Mouse (Mus musculus): ENCODE results near the gene Tmem262. TPM values are rescaled to one million over a fixed set of nuclear protein-coding genes. Genes with fewer than 3 reads are reported as not detected.
"Not testable (repeated sequence)": the region's sequence is repeated elsewhere in the genome, so short reads cannot be mapped to it uniquely, and the experiment has no call there.

Gene Tmem262
- total RNA-seq (2021) = not detected

- intact Hi-C loops (cut with DNase I) = loop anchor here (5.0 kb wide), 1 partner anchor 37 kb away; the partner anchor contains the start of gene Sac3d1
Measured at GRCm38 (mm10) chr19:6079983-6080480, at the start of gene Tmem262. Tmem262 (plus strand) TSS chr19:6080033.

GRCm38 (mm10) chr19:6030520-6031280 lies 49.1 kb upstream of the Tmem262 start:
- DNase-seq (ENCODE audit: low spot score in 2 of 2) = no peak
- intact Hi-C loops (cut with DNase I) = no loop called here

More at GRCm38 (mm10) chr19:6079983-6080480, at the start of gene Tmem262:
- no peak for DNase-seq (ENCODE audit: low spot score in 2 of 2)

- no peak for DNase-seq (ENCODE audit: low spot score in 2 of 2)
- intact Hi-C loops (cut with DNase I) = no loop called here
Measured at GRCm38 (mm10) chr19:6035966-6036585, 43.8 kb upstream of the Tmem262 start.

GRCm38 (mm10) chr19:6037695-6038094 lies 42.1 kb upstream of the Tmem262 start:
- DNase-seq (ENCODE audit: low spot score in 2 of 2) = no peak
- intact Hi-C loops (cut with DNase I) = no loop called here

GRCm38 (mm10) chr19:6038326-6038725 lies 41.5 kb upstream of the Tmem262 start:
- intact Hi-C loops (cut with DNase I) = no loop called here

GRCm38 (mm10) chr19:6040002-6040401 lies 39.8 kb upstream of the Tmem262 start:
- intact Hi-C loops (cut with DNase I) = no loop called here
- no peak for DNase-seq (ENCODE audit: low spot score in 2 of 2)

More at GRCm38 (mm10) chr19:6038326-6038725, 41.5 kb upstream of the Tmem262 start:
- no peak for DNase-seq (ENCODE audit: low spot score in 2 of 2)

- intact Hi-C loops (cut with DNase I) = no loop called here
Measured at GRCm38 (mm10) chr19:6042293-6042692, 37.5 kb upstream of the Tmem262 start.

GRCm38 (mm10) chr19:6044102-6044501 lies 35.7 kb upstream of the Tmem262 start:
- intact Hi-C loops (cut with DNase I) = loop anchor here (2.0 kb wide), 1 partner anchor 79 kb away; the partner anchor contains the start of gene Pola2
- not testable (repeated sequence) for DNase-seq (ENCODE audit: low spot score in 2 of 2)

More at GRCm38 (mm10) chr19:6042293-6042692, 37.5 kb upstream of the Tmem262 start:
- DNase-seq (ENCODE audit: low spot score in 2 of 2) = no peak

- no peak for DNase-seq (ENCODE audit: low spot score in 2 of 2)
- intact Hi-C loops (cut with DNase I) = loop anchor here (1.0 to 2.0 kb wide), 2 partner anchors 39 to 81 kb away; partner anchors contain the start of genes Cdca5, Pola2 and Zfpl1
Measured at GRCm38 (mm10) chr19:6045366-6046293, 34.2 kb upstream of the Tmem262 start.

GRCm38 (mm10) chr19:6046294-6047153 lies 33.3 kb upstream of the Tmem262 start, which contains the start of gene Syvn1:
Syvn1 (plus strand) TSS chr19:6046576.
- intact Hi-C loops (cut with DNase I) = loop anchor here (1.0 kb wide), 1 partner anchor 38 kb away; the partner anchor contains the start of genes Cdca5 and Zfpl1

GRCm38 (mm10) chr19:6047154-6047898 lies 32.5 kb upstream of the Tmem262 start:
- intact Hi-C loops (cut with DNase I) = no loop called here
- DNase-seq (ENCODE audit: low spot score in 2 of 2) = no peak

More at GRCm38 (mm10) chr19:6046294-6047153, 33.3 kb upstream of the Tmem262 start, which contains the start of gene Syvn1:
- peak; percentile 92 for DNase-seq (ENCODE audit: low spot score in 2 of 2)

GRCm38 (mm10) chr19:6047899-6048166 lies 32.0 kb upstream of the Tmem262 start:
- DNase-seq (ENCODE audit: low spot score in 2 of 2) = no peak
- intact Hi-C loops (cut with DNase I) = no loop called here

- no peak for DNase-seq (ENCODE audit: low spot score in 2 of 2)
- intact Hi-C loops (cut with DNase I) = no loop called here
Measured at GRCm38 (mm10) chr19:6048681-6049410, 31.0 kb upstream of the Tmem262 start.

GRCm38 (mm10) chr19:6052516-6052915 lies 27.3 kb upstream of the Tmem262 start:
- intact Hi-C loops (cut with DNase I) = loop anchor here (5.0 kb wide), 1 partner anchor 335 kb away; no protein-coding TSS in a partner anchor
- no peak for DNase-seq (ENCODE audit: low spot score in 2 of 2)

- DNase-seq (ENCODE audit: low spot score in 2 of 2) = no peak
- intact Hi-C loops (cut with DNase I) = loop anchor here (5.0 kb wide), 1 partner anchor 337 kb away; no protein-coding TSS in a partner anchor
Measured at GRCm38 (mm10) chr19:6054296-6054695, 25.5 kb upstream of the Tmem262 start.

- intact Hi-C loops (cut with DNase I) = loop anchor here (2.0 kb wide), 1 partner anchor 28 kb away; the partner anchor contains the start of genes Cdca5 and Zfpl1
- DNase-seq (ENCODE audit: low spot score in 2 of 2) = no peak
Measured at GRCm38 (mm10) chr19:6056696-6057095, 23.1 kb upstream of the Tmem262 start.

All from left cerebral cortex, postnatal 36 days (tissue).